Mouse (Mus musculus): ENCODE data around the gene Clstn2.

DNA sequence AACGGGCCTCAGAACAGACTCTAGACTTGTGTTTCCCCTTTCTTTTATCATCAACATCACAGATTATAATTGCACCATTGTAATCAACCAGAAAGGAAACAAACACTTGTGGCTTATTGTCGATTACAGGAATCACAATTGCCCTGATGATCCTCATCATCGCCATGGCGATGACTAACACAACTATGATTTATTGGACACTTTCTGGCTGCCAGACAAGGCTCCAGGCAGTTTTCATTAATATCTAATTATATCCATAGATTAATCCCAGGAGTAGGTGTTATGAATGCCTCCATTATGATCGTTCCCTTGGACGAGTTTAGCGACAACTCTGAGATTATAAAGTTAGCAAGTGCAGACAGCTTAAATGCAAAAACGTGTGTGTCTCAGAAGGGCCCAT lies 239.3 kb downstream of the Clstn2 start:
- no peak for TF ChIP-seq CTCF (IDR thresholded peaks at IDR 0.05; ENCODE audit: low read depth, low read length)
- no peak for TF ChIP-seq POLR2A (IDR thresholded peaks at IDR 0.05; ENCODE audit: extremely low read depth, insufficient read depth, low read length)

Measured in liver, adult 2 months (tissue).